Mouse (Mus musculus): Measurements from ENCODE around the gene Skap2. TPM values are rescaled to one million over a fixed set of nuclear protein-coding genes. Genes with fewer than 3 reads are reported as not detected.

Skap2 gene
- total and polyA plus RNA-seq, 3 experiments = 5.0 to 8.9 (median 8.6) TPM

GRCm38 (mm10) chr6:51863508-51863907 is 148.8 kb downstream of the Skap2 start:
- Histone ChIP-seq H3K27me3 (ENCODE audit: control insufficient read depth, insufficient read depth, low read length) (no peaks in the 10 kb centered on the region), H3K4me1 (ENCODE audit: control insufficient read depth, insufficient read depth, low read length) (no peaks in the 10 kb centered on the region), H3K36me3 (ENCODE audit: control insufficient read depth, insufficient read depth, low read length) (no peaks in the 10 kb centered on the region), H3K9ac (ENCODE audit: low read depth, low read length) (no peak overlapping the region), H3K79me2 (replicated peaks; ENCODE audit: control insufficient read depth, insufficient read depth, low read length) (no peaks in the 10 kb centered on the region), H3K27ac (no peak overlapping the region), H3K4me3 (no peak overlapping the region)
- no peak for DNase-seq
- WGBS = 50% methylated on average over 4 of the region's 4 CpGs
- no peak for TF ChIP-seq EP300 (IDR thresholded peaks at IDR 0.05; ENCODE audit: insufficient read depth, low read depth, low read length)
- TF ChIP-seq POLR2A (IDR thresholded peaks at IDR 0.05; ENCODE audit: insufficient read depth, low read depth, low read length) = no peak
- no peak for TF ChIP-seq CTCF (IDR thresholded peaks at IDR 0.05)
- intact Hi-C loops (cut with DNase I) = loop anchor here (10.0 kb wide), 1 partner anchor 499 kb away; no protein-coding TSS in a partner anchor

GRCm38 (mm10) chr6:51860300-51860699 is 152.0 kb downstream of the Skap2 start:
- no peak for DNase-seq
- Histone ChIP-seq H3K36me3 (ENCODE audit: control insufficient read depth, insufficient read depth, low read length) (no peaks in the 10 kb centered on the region), H3K9ac (ENCODE audit: low read depth, low read length) (no peak overlapping the region), H3K79me2 (replicated peaks; ENCODE audit: control insufficient read depth, insufficient read depth, low read length) (no peaks in the 10 kb centered on the region), H3K4me1 (ENCODE audit: control insufficient read depth, insufficient read depth, low read length) (no peaks in the 10 kb centered on the region), H3K27ac (no peak overlapping the region), H3K4me3 (no peak overlapping the region), H3K27me3 (ENCODE audit: control insufficient read depth, insufficient read depth, low read length) (no peaks in the 10 kb centered on the region)
- TF ChIP-seq POLR2A (IDR thresholded peaks at IDR 0.05; ENCODE audit: insufficient read depth, low read depth, low read length) (no peak), CTCF (IDR thresholded peaks at IDR 0.05) (no peak), EP300 (IDR thresholded peaks at IDR 0.05; ENCODE audit: insufficient read depth, low read depth, low read length) (no peak)
- intact Hi-C loops (cut with DNase I) = loop anchor here (10.0 kb wide), 1 partner anchor 495 kb away; no protein-coding TSS in a partner anchor
- WGBS = 49% methylated on average over 8 of the region's 8 CpGs

- Histone ChIP-seq H3K9ac (ENCODE audit: low read depth, low read length) (no peak overlapping the region), H3K36me3 (ENCODE audit: control insufficient read depth, insufficient read depth, low read length) (no peaks in the 10 kb centered on the region), H3K79me2 (replicated peaks; ENCODE audit: control insufficient read depth, insufficient read depth, low read length) (no peaks in the 10 kb centered on the region), H3K4me3 (no peak overlapping the region), H3K4me1 (ENCODE audit: control insufficient read depth, insufficient read depth, low read length) (no peaks in the 10 kb centered on the region), H3K27ac (no peak overlapping the region), H3K27me3 (ENCODE audit: control insufficient read depth, insufficient read depth, low read length) (no peaks in the 10 kb centered on the region)
- DNase-seq = peak; percentile 89 to 91
- intact Hi-C loops (cut with DNase I) = loop anchor here (1.0 to 5.0 kb wide), 8 partner anchors 46 to 649 kb away; partner anchors contain the start of gene Hnrnpa2b1
- peak; percentile 97 for TF ChIP-seq EP300 (IDR thresholded peaks at IDR 0.05; ENCODE audit: insufficient read depth, low read depth, low read length)
- peak; percentile 99 for TF ChIP-seq CTCF (IDR thresholded peaks at IDR 0.05)
- no peak for TF ChIP-seq POLR2A (IDR thresholded peaks at IDR 0.05; ENCODE audit: insufficient read depth, low read depth, low read length)
- under 1% methylated on average over 11 of the region's 11 CpGs for WGBS
These were observed 154.5 kb downstream of the Skap2 start for GRCm38 (mm10) chr6:51857821-51858220.

- no peaks in the 10 kb centered on the region for H3K79me2 ChIP-seq (replicated peaks; ENCODE audit: control insufficient read depth, insufficient read depth, low read length)
- H3K36me3 ChIP-seq (ENCODE audit: control insufficient read depth, insufficient read depth, low read length) = no peaks in the 10 kb centered on the region
- no peak overlapping the region for H3K9ac ChIP-seq (ENCODE audit: low read depth, low read length)
- 66% methylated on average over 3 of the region's 3 CpGs for WGBS
- TF ChIP-seq CTCF (IDR thresholded peaks at IDR 0.05) (no peak), EP300 (IDR thresholded peaks at IDR 0.05; ENCODE audit: insufficient read depth, low read depth, low read length) (no peak)
- no peaks in the 10 kb centered on the region for H3K4me1 ChIP-seq (ENCODE audit: control insufficient read depth, insufficient read depth, low read length)
- no peak for DNase-seq
- H3K27me3 ChIP-seq (ENCODE audit: control insufficient read depth, insufficient read depth, low read length) = no peaks in the 10 kb centered on the region
- no peak overlapping the region for H3K27ac ChIP-seq
- intact Hi-C loops (cut with DNase I) = no loop called here
- H3K4me3 ChIP-seq = no peak overlapping the region
These were observed 159.1 kb downstream of the Skap2 start for GRCm38 (mm10) chr6:51853291-51853690.

GRCm38 (mm10) chr6:51852643-51853042 is 159.7 kb downstream of the Skap2 start:
- Histone ChIP-seq H3K4me1 (ENCODE audit: control insufficient read depth, insufficient read depth, low read length) (no peaks in the 10 kb centered on the region), H3K27ac (no peak overlapping the region), H3K27me3 (ENCODE audit: control insufficient read depth, insufficient read depth, low read length) (no peaks in the 10 kb centered on the region), H3K79me2 (replicated peaks; ENCODE audit: control insufficient read depth, insufficient read depth, low read length) (no peaks in the 10 kb centered on the region), H3K4me3 (no peak overlapping the region), H3K9ac (ENCODE audit: low read depth, low read length) (no peak overlapping the region), H3K36me3 (ENCODE audit: control insufficient read depth, insufficient read depth, low read length) (no peaks in the 10 kb centered on the region)
- DNase-seq = no peak
- intact Hi-C loops (cut with DNase I) = no loop called here
- WGBS = 71% methylated on average over 4 of the region's 4 CpGs
- no peak for TF ChIP-seq EP300 (IDR thresholded peaks at IDR 0.05; ENCODE audit: insufficient read depth, low read depth, low read length)
- no peak for TF ChIP-seq CTCF (IDR thresholded peaks at IDR 0.05)
- TF ChIP-seq POLR2A (IDR thresholded peaks at IDR 0.05; ENCODE audit: insufficient read depth, low read depth, low read length) = no peak

- 19% methylated on average over 7 of the region's 7 CpGs for WGBS
- H3K27ac ChIP-seq = peak overlapping the region; percentile 1; the same call in 1 of the 2 replicates
These were observed 160.8 kb downstream of the Skap2 start for GRCm38 (mm10) chr6:51851544-51851943.

More at GRCm38 (mm10) chr6:51851544-51851943, 160.8 kb downstream of the Skap2 start:
- no peak for TF ChIP-seq CTCF (IDR thresholded peaks at IDR 0.05)
- TF ChIP-seq EP300 (IDR thresholded peaks at IDR 0.05; ENCODE audit: insufficient read depth, low read depth, low read length) = no peak
- TF ChIP-seq POLR2A (IDR thresholded peaks at IDR 0.05; ENCODE audit: insufficient read depth, low read depth, low read length) = no peak
- Histone ChIP-seq H3K79me2 (replicated peaks; ENCODE audit: control insufficient read depth, insufficient read depth, low read length) (no peaks in the 10 kb centered on the region), H3K36me3 (ENCODE audit: control insufficient read depth, insufficient read depth, low read length) (no peaks in the 10 kb centered on the region), H3K4me3 (peak overlapping the region; percentile 19; the same call in 1 of the 2 replicates), H3K27me3 (ENCODE audit: control insufficient read depth, insufficient read depth, low read length) (no peaks in the 10 kb centered on the region), H3K9ac (ENCODE audit: low read depth, low read length) (no peak overlapping the region), H3K4me1 (ENCODE audit: control insufficient read depth, insufficient read depth, low read length) (no peaks in the 10 kb centered on the region)
- DNase-seq = peak; percentile 11 to 20
- intact Hi-C loops (cut with DNase I) = no loop called here

Data from heart, adult 2 months (tissue).